ENCODE assay signal across 19 mouse cellular contexts in genomic region chr9:22366621-22367020, GRCm38 (mm10). TPM values are rescaled to one million over a fixed set of nuclear protein-coding genes. Genes with fewer than 3 reads are reported as not detected.
DNase-seq lines count a peak whose midpoint lies in the region; ATAC-seq and TF ChIP-seq lines count a peak whose summit lies in the region.
"Had no signal": no experiment of that assay in that cellular context is flagged by ENCODE, and none has a peak within 500 bp of the region (broad histone marks: within the 10 kb centered on the region; RNA-seq: fewer than 3 reads in every experiment).

No protein-coding gene starts in this region.

- H3K9me3 ChIP-seq in CH12.LX (replicated peaks; ENCODE audit: low read length), result no peaks in the 10 kb centered on the region
- H3K9me3 ChIP-seq in forebrain, embryonic 15.5 days, result no peaks in the 10 kb centered on the region
- H3K9me3 ChIP-seq in midbrain, embryonic 10.5 days (replicated peaks), result no peaks in the 10 kb centered on the region
- H3K9me3 ChIP-seq in midbrain, embryonic 16.5 days (replicated peaks; ENCODE audit: control insufficient read depth, low read length, poor library complexity, severe bottlenecking), result no peaks in the 10 kb centered on the region
- H3K9me3 ChIP-seq: intestine, embryonic 15.5 days had no signal

- no peak for TF ChIP-seq RAD21 in CH12.LX (IDR thresholded peaks at IDR 0.05; ENCODE audit: low read depth, low read length)

- peaks cover 57 to 87% of the 10 kb centered on the region in 2 experiments for H3K36me3 ChIP-seq in CH12.LX (replicated peaks in 1 of 2; ENCODE audit: control insufficient read depth in 1 of 2, insufficient read depth in 1 of 2, low read length in 1 of 2)
- H3K36me3 ChIP-seq in forebrain, embryonic 15.5 days, result peaks cover 15% of the 10 kb centered on the region
- H3K36me3 ChIP-seq in midbrain, embryonic 10.5 days, result peaks cover 98% of the 10 kb centered on the region
- no peaks in the 10 kb centered on the region for H3K36me3 ChIP-seq in midbrain, embryonic 16.5 days (ENCODE audit: control insufficient read depth, insufficient read depth, low read length)

- H3K4me2 ChIP-seq in CH12.LX (ENCODE audit: insufficient read depth, low read depth, poor library complexity, severe bottlenecking), result no peak overlapping the region
- no peak overlapping the region for H3K4me2 ChIP-seq in forebrain, embryonic 15.5 days (replicated peaks)
- H3K4me2 ChIP-seq in midbrain, embryonic 16.5 days (ENCODE audit: low read length), result no peak overlapping the region
- H3K4me2 ChIP-seq: intestine, embryonic 15.5 days had no signal

- no peak for TF ChIP-seq POLR2A in CH12.LX (IDR thresholded peaks at IDR 0.05; ENCODE audit: low read depth, low read length)
- TF ChIP-seq POLR2A in bone marrow macrophage, adult 2 months (IDR thresholded peaks at IDR 0.05; ENCODE audit: borderline replicate concordance, low read depth, low read length), result no peak

- peak; percentile 65; the same call in 1 of the 2 replicates for ATAC-seq in monocyte, adult 5-6 weeks (replicated peaks; ENCODE audit: insufficient number of reproducible peaks, low FRiP score, low TSS enrichment, poor library complexity, severe bottlenecking)
- no peak for ATAC-seq in forebrain, embryonic 15.5 days (replicated peaks)
- ATAC-seq in midbrain, embryonic 16.5 days, result no peak
- ATAC-seq: forebrain, embryonic 16.5 days; intestine, embryonic 15.5 days; lung, postnatal 0 days; Patski had no signal

- H3K79me2 ChIP-seq in CH12.LX (replicated peaks; ENCODE audit: control insufficient read depth, extremely low read depth, insufficient read depth, poor library complexity, severe bottlenecking), result no peaks in the 10 kb centered on the region

- peak; percentile 61 for DNase-seq in adrenal gland, adult 2 months
- no peak for DNase-seq in adrenal gland, postnatal 4 days (ENCODE audit: low spot score in 2 of 2)
- DNase-seq in CH12.LX (ENCODE audit: extremely low read depth), result no peak
- DNase-seq in midbrain, embryonic 10.5 days (ENCODE audit: low spot score), result no peak
- DNase-seq: B cell, adult 2 months; cerebellum, adult 18-20 months; gastrocnemius, postnatal 25 days; kidney, postnatal 25 days; liver; right cerebral cortex, postnatal 4 days; thymus, postnatal 36 days had no signal

- TF ChIP-seq CTCF in CH12.LX (conservative IDR thresholded peaks at IDR 0.05 in 1 of 2, IDR thresholded peaks at IDR 0.05 in 1 of 2; ENCODE audit: low read depth in 2 of 2, low read length in 2 of 2), result no peak
- TF ChIP-seq CTCF in bone marrow macrophage, adult 2 months (IDR thresholded peaks at IDR 0.05; ENCODE audit: low read depth, low read length), result no peak

- 0 out of 4 replicates have a peak, but pooled peaks cover 0 to 3% of the 10 kb centered on the region in 2 experiments for H3K4me1 ChIP-seq in CH12.LX (ENCODE audit: control insufficient read depth in 1 of 2, insufficient read depth in 2 of 2)
- H3K4me1 ChIP-seq in bone marrow macrophage, adult 2 months (ENCODE audit: control insufficient read depth, insufficient read depth, low read length), result peaks cover 33% of the 10 kb centered on the region
- H3K4me1 ChIP-seq in forebrain, embryonic 15.5 days, result no peaks in the 10 kb centered on the region
- no peaks in the 10 kb centered on the region for H3K4me1 ChIP-seq in midbrain, embryonic 10.5 days
- H3K4me1 ChIP-seq in midbrain, embryonic 16.5 days (ENCODE audit: control insufficient read depth, insufficient read depth, low read length), result no peaks in the 10 kb centered on the region
- H3K4me1 ChIP-seq: intestine, embryonic 15.5 days had no signal

- dilution Hi-C loops in CH12.LX (cut with MboI; ENCODE audit: extremely low pct_ligation_motif_present, extremely low pct_unique_long_range_greater_than_20kb, low sequenced_read_pairs), result no loop called here

- no peak overlapping the region for H3K4me3 ChIP-seq in CH12.LX (replicated peaks in 1 of 3; ENCODE audit: low read depth in 2 of 3, low read length in 2 of 3, poor library complexity in 1 of 3)
- no peak overlapping the region for H3K4me3 ChIP-seq in bone marrow macrophage, adult 2 months (ENCODE audit: insufficient read depth, low read length)
- H3K4me3 ChIP-seq in forebrain, embryonic 15.5 days, result no peak overlapping the region
- no peak overlapping the region for H3K4me3 ChIP-seq in midbrain, embryonic 10.5 days
- H3K4me3 ChIP-seq in midbrain, embryonic 16.5 days (ENCODE audit: low read depth, low read length), result no peak overlapping the region
- H3K4me3 ChIP-seq: intestine, embryonic 15.5 days had no signal

- H3K27me3 ChIP-seq in CH12.LX (replicated peaks), result no peaks in the 10 kb centered on the region
- no peaks in the 10 kb centered on the region for H3K27me3 ChIP-seq in forebrain, embryonic 15.5 days
- H3K27me3 ChIP-seq in midbrain, embryonic 10.5 days (ENCODE audit: low read depth, poor library complexity, severe bottlenecking), result no peaks in the 10 kb centered on the region
- no peaks in the 10 kb centered on the region for H3K27me3 ChIP-seq in midbrain, embryonic 16.5 days (ENCODE audit: control insufficient read depth, insufficient read depth, low read depth, low read length)
- H3K27me3 ChIP-seq: intestine, embryonic 15.5 days; Patski had no signal

- no peak overlapping the region for H3K9ac ChIP-seq in CH12.LX (ENCODE audit: insufficient read depth, low read depth)
- H3K9ac ChIP-seq in forebrain, embryonic 15.5 days (replicated peaks), result no peak overlapping the region
- H3K9ac ChIP-seq in midbrain, embryonic 16.5 days (ENCODE audit: low read depth, low read length), result no peak overlapping the region
- H3K9ac ChIP-seq: intestine, embryonic 15.5 days had no signal

- no peak for TF ChIP-seq EP300 in CH12.LX (IDR thresholded peaks at IDR 0.05; ENCODE audit: low read length)

- in situ Hi-C loops in CH12.LX (cut with MboI; ENCODE audit: low pct_ligation_motif_present, low pct_unique_long_range_greater_than_20kb, low sequenced_read_pairs), result no loop called here

- peak overlapping the region; percentile 45 for H3K27ac ChIP-seq in CH12.LX (ENCODE audit: insufficient read depth, low read depth)
- H3K27ac ChIP-seq in bone marrow macrophage, adult 2 months (ENCODE audit: insufficient read depth, low read depth, low read length), result 0 out of 2 replicates have a peak overlapping the region, but pooled peaks have one; percentile 24
- H3K27ac ChIP-seq in forebrain, embryonic 15.5 days (replicated peaks), result no peak overlapping the region
- H3K27ac ChIP-seq in midbrain, embryonic 10.5 days (replicated peaks), result no peak overlapping the region
- H3K27ac ChIP-seq in midbrain, embryonic 16.5 days (ENCODE audit: low read length), result no peak overlapping the region
- H3K27ac ChIP-seq: intestine, embryonic 15.5 days had no signal

- WGBS in forebrain, embryonic 15.5 days, result 96% methylated on average over 10 of the region's 10 CpGs
- WGBS in midbrain, embryonic 10.5 days, result 92% methylated on average over 10 of the region's 10 CpGs
- 97% methylated on average over 10 of the region's 10 CpGs for WGBS in midbrain, embryonic 16.5 days

TF ChIP-seq in CH12.LX, 34 proteins besides CTCF, POLR2A, EP300 and RAD21 (continues in another document):
- TF ChIP-seq E2F4 (IDR thresholded peaks at IDR 0.05; ENCODE audit: insufficient replicate concordance, low read depth, low read length), result no peak
- no peak for TF ChIP-seq MEF2A (IDR thresholded peaks at IDR 0.05; ENCODE audit: borderline replicate concordance, low read depth, low read length)
- no peak for TF ChIP-seq ZKSCAN1 (IDR thresholded peaks at IDR 0.05; ENCODE audit: borderline replicate concordance, low read depth, low read length)

RNA-seq across cellular contexts. Expression of gene Anln, which starts 22.4 kb away (rescaled TPM):
- 1 to 10 TPM; 3.5 to 3.6 TPM for total RNA-seq in adrenal gland, adult 2 months (2021)
- polyA plus RNA-seq in adrenal gland, adult 2 months (2012; rRNA removed), result 0.29 and 0.48 TPM in 2 replicates
- total RNA-seq in adrenal gland, postnatal 4 days (2021), result 10 to 100 TPM; 27.0 to 28.1 TPM
- total RNA-seq in CH12.LX (2012; rRNA removed), result 12.2 and 14.6 TPM in 2 replicates
- total RNA-seq in CH12.LX (2014; rRNA removed), result 15.7 and 16.2 TPM in 2 replicates
- polyA plus RNA-seq in CH12.LX (2012; ENCODE audit: insufficient read length, low read depth), result 12.3 and 14.9 TPM in 2 replicates
- 34.5 and 34.8 TPM in 2 replicates for polyA plus RNA-seq in bone marrow macrophage, adult 2 months (2012; ENCODE audit: insufficient read depth, insufficient read length, missing spikeins)
- 0.85 to 3.8 TPM (median 1.5 TPM) in 3 replicates for total RNA-seq in monocyte, adult 5-6 weeks (2017)
- 12.0 and 12.1 TPM in 2 replicates for polyA plus RNA-seq in forebrain, embryonic 15.5 days (2015; fragmentation: Nextera tagmentation; extraction: Ambion mirVana)
- polyA plus RNA-seq in midbrain, embryonic 10.5 days (2016; fragmentation: Nextera tagmentation; extraction: Ambion mirVana), result 38.3 and 40.4 TPM in 2 replicates
- polyA plus RNA-seq in midbrain, embryonic 16.5 days (2015; fragmentation: Nextera tagmentation; extraction: Ambion mirVana), result 3.4 and 4.6 TPM in 2 replicates

RNA-seq across cellular contexts. Expression of gene 9530077C05Rik, which starts 44.7 kb away (rescaled TPM):
- total RNA-seq in adrenal gland, adult 2 months (2021), result 10 to 100 TPM in 1 of 2 experiments, 1 to 10 TPM in 1; 3.7 to 11.9 TPM
- polyA plus RNA-seq in adrenal gland, adult 2 months (2012; rRNA removed), result 1.2 and 1.3 TPM in 2 replicates
- total RNA-seq in adrenal gland, postnatal 4 days (2021), result 1 to 10 TPM; 5.2 to 7.6 TPM
- total RNA-seq in CH12.LX (2012; rRNA removed) (0.46 and 0.93 TPM in 2 replicates), CH12.LX (2014; rRNA removed) (0.71 and 0.78 TPM in 2 replicates)
- polyA plus RNA-seq in CH12.LX (2012; ENCODE audit: insufficient read length, low read depth), result 0.27 and 1.4 TPM in 2 replicates
- 0.13 TPM in 1 of 2 replicates, not detected in the other for polyA plus RNA-seq in bone marrow macrophage, adult 2 months (2012; ENCODE audit: insufficient read depth, insufficient read length, missing spikeins)
- total RNA-seq in monocyte, adult 5-6 weeks (2017), result 0.97 TPM in 1 of 3 replicates, not detected in the others
- polyA plus RNA-seq in forebrain, embryonic 15.5 days (2015; fragmentation: Nextera tagmentation; extraction: Ambion mirVana), result 10.9 and 13.1 TPM in 2 replicates
- 9.5 and 10.4 TPM in 2 replicates for polyA plus RNA-seq in midbrain, embryonic 10.5 days (2016; fragmentation: Nextera tagmentation; extraction: Ambion mirVana)
- polyA plus RNA-seq in midbrain, embryonic 16.5 days (2015; fragmentation: Nextera tagmentation; extraction: Ambion mirVana), result 17.3 and 19.7 TPM in 2 replicates

RNA-seq across cellular contexts. Expression of gene Zfp810, which starts 59.2 kb away (rescaled TPM):
- 10 to 100 TPM in 1 of 2 experiments, 1 to 10 TPM in 1; 5.7 to 11.0 TPM for total RNA-seq in adrenal gland, adult 2 months (2021)
- 1.8 and 2.2 TPM in 2 replicates for polyA plus RNA-seq in adrenal gland, adult 2 months (2012; rRNA removed)
- total RNA-seq in adrenal gland, postnatal 4 days (2021), result 10 to 100 TPM; 21.0 to 22.5 TPM
- total RNA-seq in CH12.LX (2012; rRNA removed), result 7.1 and 7.2 TPM in 2 replicates
- 7.5 and 9.7 TPM in 2 replicates for total RNA-seq in CH12.LX (2014; rRNA removed)
- polyA plus RNA-seq in CH12.LX (2012; ENCODE audit: insufficient read length, low read depth), result 4.0 and 4.3 TPM in 2 replicates
- polyA plus RNA-seq in bone marrow macrophage, adult 2 months (2012; ENCODE audit: insufficient read depth, insufficient read length, missing spikeins), result 10.7 TPM in 2 replicates
- total RNA-seq in monocyte, adult 5-6 weeks (2017), result 20.8 to 34.3 TPM (median 31.1 TPM) in 3 replicates
- 36.2 and 36.8 TPM in 2 replicates for polyA plus RNA-seq in forebrain, embryonic 15.5 days (2015; fragmentation: Nextera tagmentation; extraction: Ambion mirVana)
- polyA plus RNA-seq in midbrain, embryonic 10.5 days (2016; fragmentation: Nextera tagmentation; extraction: Ambion mirVana), result 23.1 and 30.3 TPM in 2 replicates
- polyA plus RNA-seq in midbrain, embryonic 16.5 days (2015; fragmentation: Nextera tagmentation; extraction: Ambion mirVana), result 32.5 and 32.7 TPM in 2 replicates

Comparison
In these comparisons a context has a peak if more than half of its experiments do, and no peak if none do; other contexts are left out.
1. H3K27ac ChIP-seq: peak in CH12.LX (single experiment) and bone marrow macrophage, adult 2 months (single experiment); none in forebrain, embryonic 15.5 days (single experiment), midbrain, embryonic 10.5 days (single experiment) and midbrain, embryonic 16.5 days (single experiment).